Mouse (Mus musculus) embryonic facial prominence, embryonic 12.5 days (tissue): ENCODE results near the gene Pank1. TPM values are rescaled to one million over a fixed set of nuclear protein-coding genes. Genes with fewer than 3 reads are reported as not detected.
A peak's percentile ranks its signal among the peaks of the same experiment; 100 is the strongest.

ENCODE experiments used
- ATAC-seq: fragments of 200-750 bp; cut with Nextera tagmentation; 2 replicates; pipeline ENCODE4 v1.8.0; 2017; ENCODE audit not compliant: insufficient number of reproducible peaks, insufficient read depth, low FRiP score, low TSS enrichment
- H3K27ac ChIP-seq: fragments of 300-500 bp; sonication (generic); 2 replicates; pipeline ENCODE4 v1.5.1; 2016; ENCODE audit warnings: mild to moderate bottlenecking
- H3K27me3 ChIP-seq: fragments of 300-500 bp; sonication (generic); 2 replicates; pipeline ENCODE4 v1.6.1; 2016; ENCODE audit warnings: mild to moderate bottlenecking, moderate library complexity
- H3K36me3 ChIP-seq: fragments of 300-500 bp; sonication (generic); 2 replicates; pipeline ENCODE4 v1.6.1; 2016; ENCODE audit warnings: mild to moderate bottlenecking
- H3K4me1 ChIP-seq: fragments of 300-500 bp; sonication (generic); 2 replicates; pipeline ENCODE4 v1.6.1; 2016
- H3K4me2 ChIP-seq: fragments of 300-500 bp; sonication (generic); replicated peaks from 2 replicates; pipeline ENCODE4 v1.6.1; 2016; ENCODE audit warnings: mild to moderate bottlenecking, moderate library complexity
- H3K4me3 ChIP-seq: fragments of 300-500 bp; sonication (generic); 2 replicates; pipeline ENCODE4 v1.5.1; 2016; ENCODE audit warnings: mild to moderate bottlenecking
- H3K9ac ChIP-seq: fragments of 300-500 bp; sonication (generic); 2 replicates; pipeline ENCODE4 v1.6.1; 2016; ENCODE audit warnings: mild to moderate bottlenecking, moderate library complexity
- H3K9me3 ChIP-seq: fragments of 300-500 bp; sonication (generic); 2 replicates; pipeline ENCODE4 v1.6.1; 2016; ENCODE audit warnings: mild to moderate bottlenecking, moderate library complexity
- WGBS: fragments of 180-500 bp; shearing (Covaris S2); methylation state at CpG from one replicate; pipeline ENCODE4 v1.1.7; 2016; 5-methylcytosine and 5-hydroxymethylcytosine counted together
- polyA plus RNA-seq: library from polyadenylated mRNA; unstranded; fragments of >200 nt; fragmentation: Nextera tagmentation; extraction: Ambion mirVana; gene quantifications from 2 replicates; pipeline ENCODE4 v1.2.1, GENCODE M21; 2016

Pank1 gene
- polyA plus RNA-seq, 1 experiment from 2014 or later = 9.6 TPM

- Histone ChIP-seq H3K4me3 (peak overlapping the region; percentile 87), H3K4me2 (peak overlapping the region; percentile 65), H3K27ac (peak overlapping the region; percentile 97), H3K9ac (peak overlapping the region; percentile 93), H3K4me1 (peaks cover 13% of the 10 kb centered on the region; the same call in 1 of the 2 replicates), H3K27me3 (no peaks in the 10 kb centered on the region), H3K9me3 (no peaks in the 10 kb centered on the region), H3K36me3 (no peaks in the 10 kb centered on the region)
- under 1% methylated on average over 45 of the region's 45 CpGs for WGBS
- ATAC-seq = peak; percentile 97
These were observed 1.2 kb downstream of the Pank1 start for GRCm38 (mm10) chr19:34877898-34878602.

GRCm38 (mm10) chr19:34876676-34877075 is 2.6 kb downstream of the Pank1 start:
- Histone ChIP-seq H3K27me3 (no peaks in the 10 kb centered on the region), H3K4me3 (no peak overlapping the region), H3K4me1 (peaks cover 13% of the 10 kb centered on the region; the same call in 1 of the 2 replicates), H3K36me3 (no peaks in the 10 kb centered on the region), H3K9ac (no peak overlapping the region), H3K27ac (no peak overlapping the region), H3K4me2 (no peak overlapping the region), H3K9me3 (no peaks in the 10 kb centered on the region)
- WGBS = 79% methylated on average over 7 of the region's 7 CpGs
- ATAC-seq = no peak

GRCm38 (mm10) chr19:34869375-34869774 is 9.9 kb downstream of the Pank1 start:
- Histone ChIP-seq H3K9ac (no peak overlapping the region), H3K4me2 (no peak overlapping the region), H3K27ac (no peak overlapping the region), H3K4me3 (no peak overlapping the region), H3K9me3 (no peaks in the 10 kb centered on the region), H3K27me3 (no peaks in the 10 kb centered on the region), H3K4me1 (no peaks in the 10 kb centered on the region), H3K36me3 (no peaks in the 10 kb centered on the region)
- WGBS = 56% methylated on average over 3 of the region's 3 CpGs
- no peak for ATAC-seq

- Histone ChIP-seq H3K4me3 (no peak overlapping the region), H3K4me1 (no peaks in the 10 kb centered on the region), H3K36me3 (no peaks in the 10 kb centered on the region), H3K27me3 (no peaks in the 10 kb centered on the region), H3K9me3 (no peaks in the 10 kb centered on the region), H3K27ac (no peak overlapping the region), H3K4me2 (no peak overlapping the region), H3K9ac (no peak overlapping the region)
- WGBS = 90% methylated on average over 8 of the region's 8 CpGs
- ATAC-seq = no peak
These were observed 11.0 kb downstream of the Pank1 start for GRCm38 (mm10) chr19:34868093-34868741.

- Histone ChIP-seq H3K36me3 (no peaks in the 10 kb centered on the region), H3K9ac (no peak overlapping the region), H3K4me2 (no peak overlapping the region), H3K9me3 (no peaks in the 10 kb centered on the region), H3K4me3 (no peak overlapping the region), H3K27me3 (no peaks in the 10 kb centered on the region), H3K4me1 (no peaks in the 10 kb centered on the region), H3K27ac (no peak overlapping the region)
- 89% methylated on average over 6 of the region's 6 CpGs for WGBS
- no peak for ATAC-seq
These were observed 15.5 kb downstream of the Pank1 start for GRCm38 (mm10) chr19:34863737-34864136.

GRCm38 (mm10) chr19:34856021-34856651 is 23.1 kb downstream of the Pank1 start:
- 83% methylated on average over 12 of the region's 12 CpGs for WGBS
- H3K27me3 ChIP-seq = no peaks in the 10 kb centered on the region
- no peaks in the 10 kb centered on the region for H3K4me1 ChIP-seq
- no peak overlapping the region for H3K27ac ChIP-seq
- ATAC-seq = no peak
- H3K9me3 ChIP-seq = no peaks in the 10 kb centered on the region
- no peak overlapping the region for H3K9ac ChIP-seq
- H3K4me2 ChIP-seq = no peak overlapping the region
- no peak overlapping the region for H3K4me3 ChIP-seq
- H3K36me3 ChIP-seq = no peaks in the 10 kb centered on the region

GRCm38 (mm10) chr19:34851161-34851560 is 28.1 kb downstream of the Pank1 start:
- Histone ChIP-seq H3K4me1 (no peaks in the 10 kb centered on the region), H3K9ac (no peak overlapping the region), H3K9me3 (no peaks in the 10 kb centered on the region), H3K4me2 (no peak overlapping the region), H3K27ac (no peak overlapping the region), H3K36me3 (no peaks in the 10 kb centered on the region), H3K27me3 (no peaks in the 10 kb centered on the region), H3K4me3 (no peak overlapping the region)
- 95% methylated on average over 3 of the region's 3 CpGs for WGBS
- ATAC-seq = no peak

- no peaks in the 10 kb centered on the region for H3K9me3 ChIP-seq
- no peak overlapping the region for H3K4me2 ChIP-seq
- 89% methylated on average over 7 of the region's 7 CpGs for WGBS
- no peak for ATAC-seq
- H3K9ac ChIP-seq = no peak overlapping the region
- H3K27ac ChIP-seq = no peak overlapping the region
- H3K27me3 ChIP-seq = no peaks in the 10 kb centered on the region
- no peak overlapping the region for H3K4me3 ChIP-seq
- no peaks in the 10 kb centered on the region for H3K36me3 ChIP-seq
- no peaks in the 10 kb centered on the region for H3K4me1 ChIP-seq
These were observed 29.8 kb downstream of the Pank1 start for GRCm38 (mm10) chr19:34849426-34849825.

- WGBS = 89% methylated on average over 9 of the region's 9 CpGs
- Histone ChIP-seq H3K4me3 (no peak overlapping the region), H3K36me3 (no peaks in the 10 kb centered on the region), H3K9ac (no peak overlapping the region), H3K4me2 (no peak overlapping the region), H3K9me3 (no peaks in the 10 kb centered on the region), H3K27me3 (no peaks in the 10 kb centered on the region), H3K4me1 (no peaks in the 10 kb centered on the region), H3K27ac (no peak overlapping the region)
- ATAC-seq = no peak
These were observed 31.1 kb downstream of the Pank1 start for GRCm38 (mm10) chr19:34848164-34848563.

- Histone ChIP-seq H3K27ac (no peak overlapping the region), H3K27me3 (no peaks in the 10 kb centered on the region), H3K4me3 (no peak overlapping the region), H3K9me3 (no peaks in the 10 kb centered on the region), H3K36me3 (no peaks in the 10 kb centered on the region), H3K4me1 (0 out of 2 replicates have a peak, but pooled peaks cover 6% of the 10 kb centered on the region), H3K4me2 (no peak overlapping the region), H3K9ac (no peak overlapping the region)
- WGBS = 89% methylated on average over 3 of the region's 3 CpGs
- ATAC-seq = no peak
These were observed 32.2 kb downstream of the Pank1 start for GRCm38 (mm10) chr19:34847103-34847502.

- Histone ChIP-seq H3K36me3 (no peaks in the 10 kb centered on the region), H3K4me3 (no peak overlapping the region), H3K4me1 (peaks cover 6% of the 10 kb centered on the region; the same call in 1 of the 2 replicates), H3K9me3 (no peaks in the 10 kb centered on the region), H3K27ac (no peak overlapping the region), H3K9ac (no peak overlapping the region), H3K27me3 (no peaks in the 10 kb centered on the region), H3K4me2 (no peak overlapping the region)
- ATAC-seq = no peak
- WGBS = 61% methylated on average over 12 of the region's 12 CpGs
These were observed 32.7 kb downstream of the Pank1 start for GRCm38 (mm10) chr19:34846508-34847038.

GRCm38 (mm10) chr19:34846005-34846404 is 33.2 kb downstream of the Pank1 start:
- Histone ChIP-seq H3K9me3 (no peaks in the 10 kb centered on the region), H3K27ac (no peak overlapping the region), H3K4me3 (no peak overlapping the region), H3K9ac (no peak overlapping the region), H3K27me3 (no peaks in the 10 kb centered on the region), H3K4me1 (peaks cover 6% of the 10 kb centered on the region; the same call in 1 of the 2 replicates), H3K4me2 (no peak overlapping the region), H3K36me3 (no peaks in the 10 kb centered on the region)
- no peak for ATAC-seq
- 62% methylated on average over 7 of the region's 7 CpGs for WGBS
